Mouse (Mus musculus): Measurements from ENCODE around the gene Dhx9. TPM values are rescaled to one million over a fixed set of nuclear protein-coding genes. Genes with fewer than 3 reads are reported as not detected.
A peak's percentile ranks its signal among the peaks of the same experiment; 100 is the strongest.
"Not testable (repeated sequence)": the region's sequence is repeated elsewhere in the genome, so short reads cannot be mapped to it uniquely, and the experiment has no call there.

The Dhx9 gene
- total RNA-seq, 1 experiment from 2014 or later = 199 TPM

- peak; percentile 61; the same call in 1 of the 2 replicates for ATAC-seq (replicated peaks; ENCODE audit: insufficient number of reproducible peaks, low FRiP score, low TSS enrichment, poor library complexity, severe bottlenecking)
Measured at GRCm38 (mm10) chr1:153433851-153434589, 53.4 kb downstream of the Dhx9 start.

DNA sequence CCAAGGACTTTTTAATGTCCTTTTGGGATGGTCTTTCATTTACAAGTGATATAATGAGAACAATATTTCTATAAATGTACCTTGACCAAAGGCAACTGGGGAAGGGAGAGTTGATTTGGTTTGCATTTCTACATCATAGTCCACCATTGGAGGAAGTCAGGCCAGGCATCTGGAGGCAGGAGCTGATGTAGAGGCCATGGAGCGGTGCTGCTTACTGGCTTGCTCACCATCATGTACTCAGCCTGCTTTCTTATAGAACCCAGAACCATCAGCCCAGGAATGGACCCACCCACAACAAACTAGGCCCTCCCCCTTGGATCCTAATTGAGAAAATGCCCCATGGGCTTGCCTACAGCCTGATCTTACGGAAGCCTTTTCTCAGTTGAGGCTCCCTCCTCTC lies 55.1 kb downstream of the Dhx9 start:
- no peak for ATAC-seq (replicated peaks; ENCODE audit: insufficient number of reproducible peaks, low FRiP score, low TSS enrichment, poor library complexity, severe bottlenecking)

DNA sequence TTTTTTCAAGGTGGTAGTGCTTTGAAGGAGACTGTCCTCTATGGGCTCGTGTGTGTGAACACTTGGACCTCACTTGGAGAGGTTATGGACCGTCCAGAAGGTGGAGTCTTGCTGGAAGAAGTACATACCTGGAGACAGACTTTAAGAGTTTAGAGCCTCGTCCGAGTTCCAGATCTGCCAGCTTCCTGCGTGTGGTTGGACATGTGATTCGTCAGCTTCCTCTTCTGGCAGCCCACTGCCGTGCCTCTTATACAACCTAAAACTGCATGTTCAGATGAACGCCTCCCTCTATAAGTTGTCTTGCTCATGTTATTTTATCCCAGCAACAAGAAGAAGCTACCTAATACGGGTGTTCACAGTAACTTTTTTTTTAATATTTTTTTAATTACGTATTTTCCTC lies 55.8 kb downstream of the Dhx9 start:
- peak; percentile 86 for ATAC-seq (replicated peaks; ENCODE audit: insufficient number of reproducible peaks, low FRiP score, low TSS enrichment, poor library complexity, severe bottlenecking)

DNA sequence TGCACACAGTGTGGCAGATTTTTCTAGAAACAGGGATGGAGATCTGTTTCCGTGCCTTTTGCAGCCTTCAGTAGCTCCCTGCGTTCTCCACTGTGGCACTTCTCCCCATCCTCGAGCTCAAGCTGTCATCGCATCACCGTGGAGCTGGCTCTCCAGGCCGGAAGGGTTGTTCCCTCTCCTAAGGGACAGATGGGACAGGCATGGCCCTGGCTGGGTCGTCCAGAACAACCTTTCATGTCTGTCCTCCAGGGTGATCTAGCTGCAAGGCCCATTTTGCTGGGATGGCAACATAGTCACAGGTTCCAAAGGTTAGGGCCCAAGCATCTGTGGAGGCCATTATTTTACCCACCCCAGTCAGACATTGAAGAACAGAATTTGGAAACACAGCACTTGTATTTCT lies 56.3 kb downstream of the Dhx9 start:
- no peak for ATAC-seq (replicated peaks; ENCODE audit: insufficient number of reproducible peaks, low FRiP score, low TSS enrichment, poor library complexity, severe bottlenecking)

- peak; percentile 68 for ATAC-seq (replicated peaks; ENCODE audit: insufficient number of reproducible peaks, low FRiP score, low TSS enrichment, poor library complexity, severe bottlenecking)
Measured at GRCm38 (mm10) chr1:153424770-153425584, 62.5 kb downstream of the Dhx9 start, which contains the start of gene Shcbp1l. Shcbp1l (plus strand) TSS chr1:153425162.

- no peak for ATAC-seq (replicated peaks; ENCODE audit: insufficient number of reproducible peaks, low FRiP score, low TSS enrichment, poor library complexity, severe bottlenecking)
Measured at GRCm38 (mm10) chr1:153424271-153424670, 63.2 kb downstream of the Dhx9 start.

- ATAC-seq (replicated peaks; ENCODE audit: insufficient number of reproducible peaks, low FRiP score, low TSS enrichment, poor library complexity, severe bottlenecking) = not testable (repeated sequence)
Measured at GRCm38 (mm10) chr1:153417805-153418204, 69.7 kb downstream of the Dhx9 start.

DNA sequence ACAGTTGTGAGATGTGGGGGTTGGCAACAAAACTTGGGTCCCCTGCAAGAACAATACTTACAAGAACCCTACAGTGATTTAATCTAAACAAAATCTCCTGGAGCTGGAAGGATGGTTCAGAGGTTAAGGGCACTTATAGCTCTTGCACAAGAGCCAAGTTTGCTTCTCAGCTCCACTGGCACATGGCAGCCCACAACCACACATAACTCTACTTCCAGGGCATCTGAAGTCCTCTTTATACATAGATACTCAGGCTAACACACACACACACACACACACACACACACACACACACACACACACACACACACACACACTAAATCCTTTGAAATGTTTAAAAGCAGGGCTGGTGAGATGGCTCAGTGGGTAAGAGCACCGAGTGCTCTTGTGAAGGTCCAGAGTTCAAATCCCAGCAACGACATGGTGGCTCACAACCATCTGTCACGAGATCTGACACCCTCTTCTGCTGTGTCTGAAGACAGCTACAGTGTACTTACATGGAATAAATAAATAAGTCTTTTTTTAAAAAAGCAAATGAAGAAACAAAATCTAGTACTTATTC lies 71.1 kb downstream of the Dhx9 start:
- ATAC-seq (replicated peaks; ENCODE audit: insufficient number of reproducible peaks, low FRiP score, low TSS enrichment, poor library complexity, severe bottlenecking) = not testable (repeated sequence)

- peak; percentile 32; the same call in 1 of the 2 replicates for ATAC-seq (replicated peaks; ENCODE audit: insufficient number of reproducible peaks, low FRiP score, low TSS enrichment, poor library complexity, severe bottlenecking)
Measured at GRCm38 (mm10) chr1:153415742-153416141, 71.7 kb downstream of the Dhx9 start.

- peak; percentile 87 for ATAC-seq (replicated peaks; ENCODE audit: insufficient number of reproducible peaks, low FRiP score, low TSS enrichment, poor library complexity, severe bottlenecking)
Measured at GRCm38 (mm10) chr1:153414962-153415361, 72.5 kb downstream of the Dhx9 start.

DNA sequence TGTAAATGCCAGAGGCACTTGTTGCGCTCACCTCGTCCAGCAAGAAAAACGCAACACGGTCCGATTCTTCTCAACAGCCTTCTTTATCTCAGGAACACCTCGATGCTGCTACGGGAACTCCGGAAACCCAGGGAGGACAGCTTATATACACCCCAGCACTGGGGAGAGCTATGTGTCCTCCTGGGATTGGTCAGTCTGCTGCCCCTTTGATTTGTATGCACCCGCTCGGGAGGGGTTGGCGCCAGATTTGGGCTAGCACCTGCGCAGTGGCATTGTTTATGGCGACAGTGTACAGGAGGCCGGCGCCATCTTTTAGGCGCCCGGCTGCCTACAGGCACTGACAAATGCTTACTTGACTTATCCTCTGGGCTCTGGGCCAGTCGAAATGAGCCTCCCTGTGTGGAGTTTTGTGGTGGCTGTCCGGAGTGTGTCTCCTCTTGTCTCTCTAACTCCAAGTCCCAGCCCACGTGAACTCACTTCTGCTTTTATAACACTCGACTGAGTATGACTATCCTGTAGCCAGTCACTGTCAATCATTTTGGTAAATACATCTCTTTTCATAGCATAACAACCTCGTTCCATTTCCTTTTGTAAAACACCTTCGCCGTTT lies 73.2 kb downstream of the Dhx9 start:
- peak; percentile 67 for ATAC-seq (replicated peaks; ENCODE audit: insufficient number of reproducible peaks, low FRiP score, low TSS enrichment, poor library complexity, severe bottlenecking)

DNA sequence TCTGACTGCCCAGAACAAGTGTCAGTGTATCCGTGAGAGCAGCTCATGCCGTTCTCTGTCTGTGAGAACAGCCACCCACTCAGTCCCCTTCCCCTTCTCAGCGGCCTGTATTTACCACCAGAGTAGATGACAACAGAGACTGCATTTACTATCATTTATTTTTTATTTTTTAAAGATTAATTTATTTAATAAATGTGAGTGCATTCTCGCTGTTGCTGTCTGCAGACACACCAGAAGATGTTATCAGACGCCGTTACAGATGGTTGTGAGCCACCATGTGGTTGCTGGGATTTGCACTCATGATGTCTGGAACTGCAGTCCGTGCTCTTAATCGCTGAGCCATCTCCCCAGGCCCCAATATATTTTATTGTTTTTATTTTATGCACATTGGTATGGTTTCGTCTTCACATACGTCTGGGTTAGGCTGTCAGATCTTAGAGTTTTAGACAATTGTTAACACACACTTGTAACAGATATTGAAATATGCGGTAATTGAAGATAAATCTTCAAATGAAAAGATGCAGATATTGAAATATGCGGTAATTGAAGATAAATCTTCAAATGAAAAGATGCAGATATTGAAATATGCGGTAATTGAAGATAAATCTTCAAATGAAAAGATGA lies 74.0 kb downstream of the Dhx9 start:
- not testable (repeated sequence) for ATAC-seq (replicated peaks; ENCODE audit: insufficient number of reproducible peaks, low FRiP score, low TSS enrichment, poor library complexity, severe bottlenecking)

DNA sequence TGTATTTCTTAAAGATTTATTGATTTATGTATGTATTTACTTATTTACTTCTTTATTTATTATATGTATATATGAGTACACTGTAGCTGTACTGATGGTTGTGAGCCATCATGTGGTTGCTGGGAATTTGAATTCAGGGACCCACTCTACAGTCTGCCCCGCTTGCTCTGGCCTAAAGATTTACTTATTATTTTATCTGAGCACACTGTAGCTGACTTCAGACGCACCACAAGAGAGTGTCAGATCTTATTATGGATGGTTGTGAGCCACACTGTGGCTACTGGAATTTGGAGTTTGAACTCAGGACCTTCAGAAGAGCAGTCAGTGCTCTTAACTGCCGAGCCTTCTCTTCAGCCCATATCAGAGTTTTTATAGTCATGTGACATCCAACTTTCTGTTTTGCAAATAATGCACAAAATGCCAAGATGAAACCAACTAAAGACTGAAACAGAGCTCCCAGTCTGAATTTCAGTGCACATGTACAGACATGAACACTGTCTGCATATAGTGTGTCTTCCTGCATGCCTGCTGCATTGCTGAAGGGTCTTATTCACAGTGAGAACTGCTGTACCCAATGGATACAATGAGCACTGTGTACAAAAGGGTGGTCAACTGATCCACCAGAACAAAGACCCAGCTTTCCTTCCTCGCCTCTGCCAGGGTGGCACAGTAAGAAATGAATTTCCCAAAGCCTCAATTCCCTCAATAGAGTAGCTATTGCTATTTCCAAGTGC lies 74.6 kb downstream of the Dhx9 start:
- not testable (repeated sequence) for ATAC-seq (replicated peaks; ENCODE audit: insufficient number of reproducible peaks, low FRiP score, low TSS enrichment, poor library complexity, severe bottlenecking)

DNA sequence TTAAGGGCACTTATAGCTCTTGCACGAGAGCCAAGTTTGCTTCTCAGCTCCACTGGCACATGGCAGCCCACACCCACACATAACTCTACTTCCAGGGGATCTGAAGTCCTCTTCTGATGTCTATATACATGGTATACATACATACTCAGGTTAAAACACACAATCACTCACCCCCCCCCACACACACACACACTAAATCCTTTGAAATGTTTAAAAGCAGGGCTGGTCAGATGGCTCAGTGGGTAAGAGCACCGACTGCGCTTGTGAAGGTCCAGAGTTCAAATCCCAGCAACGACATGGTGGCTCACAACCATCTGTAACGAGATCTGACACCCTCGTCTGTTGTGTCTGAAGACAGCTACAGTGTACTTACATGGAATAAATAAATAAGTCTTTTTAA lies 75.7 kb downstream of the Dhx9 start:
- no peak for ATAC-seq (replicated peaks; ENCODE audit: insufficient number of reproducible peaks, low FRiP score, low TSS enrichment, poor library complexity, severe bottlenecking)

DNA sequence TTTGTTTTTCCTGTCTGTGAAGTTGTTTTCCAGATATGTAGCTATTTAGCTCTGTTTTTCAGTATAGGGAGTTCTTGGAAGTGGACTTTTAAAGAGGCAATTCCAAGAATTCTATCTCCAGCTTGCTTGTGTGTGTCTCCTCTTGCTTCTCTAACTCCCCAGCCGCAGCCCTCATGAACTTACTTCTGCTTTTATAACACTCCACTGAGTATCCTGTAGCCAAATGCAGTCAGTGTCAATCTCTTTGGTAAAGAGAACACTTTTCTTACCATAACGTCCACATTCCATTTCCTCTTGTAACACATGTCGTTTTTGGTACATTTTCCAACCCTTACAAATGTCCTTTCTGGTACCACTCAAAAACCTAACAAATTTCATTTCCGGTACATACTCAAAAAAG lies 76.5 kb downstream of the Dhx9 start:
- ATAC-seq (replicated peaks; ENCODE audit: insufficient number of reproducible peaks, low FRiP score, low TSS enrichment, poor library complexity, severe bottlenecking) = peak; percentile 47; the same call in 1 of the 2 replicates

DNA sequence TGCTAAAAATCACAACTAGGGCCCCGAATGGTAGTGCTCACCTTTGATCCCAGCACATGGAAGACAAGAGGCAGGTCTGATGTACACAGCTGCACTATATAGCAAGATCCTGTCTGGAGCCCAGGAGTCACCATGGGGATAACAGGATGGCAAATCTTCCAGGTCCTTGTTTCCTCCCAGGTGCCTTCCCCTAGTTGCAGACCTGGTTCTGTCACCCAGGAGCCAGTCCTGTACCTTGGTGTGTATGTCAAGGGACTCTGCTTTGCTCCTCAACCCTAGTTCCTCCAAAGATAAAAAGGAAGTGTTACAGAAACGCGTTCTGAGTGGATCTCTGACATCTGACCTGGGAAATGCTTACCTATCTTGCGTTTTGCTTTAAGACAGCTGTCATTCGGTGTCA lies 79.2 kb downstream of the Dhx9 start:
- not testable (repeated sequence) for ATAC-seq (replicated peaks; ENCODE audit: insufficient number of reproducible peaks, low FRiP score, low TSS enrichment, poor library complexity, severe bottlenecking)

- not testable (repeated sequence) for ATAC-seq (replicated peaks; ENCODE audit: insufficient number of reproducible peaks, low FRiP score, low TSS enrichment, poor library complexity, severe bottlenecking)
Measured at GRCm38 (mm10) chr1:153407641-153408040, 79.8 kb downstream of the Dhx9 start.
